Mouse (Mus musculus): ENCODE measurements around the gene Ubr4.

GRCm38 (mm10) chr4:139382231-139382630 is 29.8 kb downstream of the Ubr4 start:
- TF ChIP-seq CTCF (IDR thresholded peaks at IDR 0.05; ENCODE audit: control insufficient read depth, insufficient read depth, insufficient read length) (no peak), MAX (IDR thresholded peaks at IDR 0.05) (no peak), MYOD1 (IDR thresholded peaks at IDR 0.05; ENCODE audit: control insufficient read depth, insufficient read length, low read depth) (no peak)

Measured in C2C12 (cell line).